Mouse (Mus musculus) liver, embryonic 14.5 days (tissue): ENCODE results near the gene Rbms1.

Experiments
- CTCF ChIP-seq: IDR thresholded peaks from 2 replicates; pipeline ENCODE4 v1.5.1; 2016; ENCODE audit warnings: antibody characterized with exemption, low read depth, control low read depth
- EP300 ChIP-seq: IDR thresholded peaks from 2 replicates; pipeline ENCODE4 v1.6.1; 2016; ENCODE audit warnings: antibody characterized with exemption, low read depth

- TF ChIP-seq CTCF: no peak
- TF ChIP-seq EP300: no peak
Measured at GRCm38 (mm10) chr2:60986286-60986685, 23.3 kb upstream of the Rbms1 start.
